Mouse (Mus musculus) frontal cortex, adult 2 months (tissue): Measurements from ENCODE around the gene Foxc2. TPM values are rescaled to one million over a fixed set of nuclear protein-coding genes. Genes with fewer than 3 reads are reported as not detected.

Experiments used
- DNase-seq, 2 experiments: peaks; one replicate each; pipeline ENCODE4 v3.0.0; 2022; ENCODE audit warnings: low spot score in 1 of 2; ENCODE audit errors: extremely low spot score in 1 of 2
- polyA plus RNA-seq: library from polyadenylated mRNA; depleted of rRNA; stranded (reverse); fragments of >200 nt; gene quantifications from 2 replicates; pipeline ENCODE4 v1.2.3, GENCODE M21; 2012; rRNA removed

The Foxc2 gene
- polyA plus RNA-seq, result 1.5 TPM in 2 replicates

- peak in 1 of 2 experiments; percentile 56 for DNase-seq
These were observed at the start of gene Foxc2 for GRCm38 (mm10) chr8:121115948-121116347. Gene Foxc2 (plus strand): TSS chr8:121116171.

- DNase-seq, result no peak
These were observed 44.5 kb upstream of the Foxc2 start for GRCm38 (mm10) chr8:121071454-121071853.

GRCm38 (mm10) chr8:121072406-121073130 is 43.4 kb upstream of the Foxc2 start:
- no peak for DNase-seq

- DNase-seq, result no peak
These were observed 42.5 kb upstream of the Foxc2 start for GRCm38 (mm10) chr8:121073174-121074107.

- DNase-seq, result no peak
These were observed 41.7 kb upstream of the Foxc2 start for GRCm38 (mm10) chr8:121074108-121074847.

GRCm38 (mm10) chr8:121074848-121075145 is 41.2 kb upstream of the Foxc2 start:
- DNase-seq, result no peak

- DNase-seq, result no peak
These were observed 40.0 kb upstream of the Foxc2 start for GRCm38 (mm10) chr8:121075936-121076335.

GRCm38 (mm10) chr8:121076555-121076954 is 39.4 kb upstream of the Foxc2 start:
- no peak for DNase-seq

- DNase-seq, result no peak
These were observed 37.2 kb upstream of the Foxc2 start for GRCm38 (mm10) chr8:121078721-121079120.

GRCm38 (mm10) chr8:121079201-121079600 is 36.8 kb upstream of the Foxc2 start:
- DNase-seq, result no peak

GRCm38 (mm10) chr8:121079944-121080343 is 36.0 kb upstream of the Foxc2 start:
- DNase-seq, result no peak

- DNase-seq, result no peak
These were observed 35.4 kb upstream of the Foxc2 start for GRCm38 (mm10) chr8:121080361-121081090.

GRCm38 (mm10) chr8:121081398-121081797 is 34.6 kb upstream of the Foxc2 start:
- DNase-seq, result no peak

GRCm38 (mm10) chr8:121082218-121083092 is 33.5 kb upstream of the Foxc2 start:
- DNase-seq, result no peak

- no peak for DNase-seq
These were observed 32.7 kb upstream of the Foxc2 start for GRCm38 (mm10) chr8:121083093-121083935.

GRCm38 (mm10) chr8:121083936-121084209 is 32.1 kb upstream of the Foxc2 start:
- no peak for DNase-seq

- DNase-seq, result no peak
These were observed 31.6 kb upstream of the Foxc2 start, which contains the start of gene Foxf1 for GRCm38 (mm10) chr8:121084210-121084951. Gene Foxf1 (plus strand): TSS chr8:121084386.

GRCm38 (mm10) chr8:121085011-121085410 is 31.0 kb upstream of the Foxc2 start:
- no peak for DNase-seq
